Mouse (Mus musculus) olfactory bulb, adult 2 months (tissue): ENCODE measurements at regions not wholly inside any gene's neighbourhood (a gene's known extent, or its start where the extent isn't known, plus 50 kb on each side); places are given as distances from the start of the nearest gene placed in this dataset.

ENCODE experiments used
- H3K27ac ChIP-seq: fragments of 200-500 bp; 2 replicates; pipeline ENCODE4 v1.5.1; 2012; ENCODE audit warnings: low read depth, low read length; ENCODE audit not compliant: insufficient read depth
- H3K4me1 ChIP-seq: fragments of 200-500 bp; 2 replicates; pipeline ENCODE4 v1.6.1; 2012; ENCODE audit warnings: low read length; ENCODE audit not compliant: control insufficient read depth, insufficient read depth
- H3K4me3 ChIP-seq: fragments of 200-500 bp; 2 replicates; pipeline ENCODE4 v1.5.1; 2012; ENCODE audit warnings: mild to moderate bottlenecking, low read depth, low read length, moderate library complexity; ENCODE audit not compliant: insufficient read depth
- CTCF ChIP-seq: fragments of 200-500 bp; IDR thresholded peaks from 2 replicates; pipeline ENCODE4 v1.5.1; 2012; ENCODE audit warnings: low read depth, mild to moderate bottlenecking, low read length, moderate library complexity; ENCODE audit not compliant: insufficient read depth
- POLR2A ChIP-seq: fragments of 200-500 bp; IDR thresholded peaks from 2 replicates; pipeline ENCODE4 v1.6.1; 2012; ENCODE audit warnings: mild to moderate bottlenecking, low read depth, low read length, moderate library complexity; ENCODE audit not compliant: insufficient read depth
- WGBS: fragments of 180-500 bp; shearing (Covaris S2); methylation state at CpG from one replicate; pipeline ENCODE4 v1.1.7; 2018; 5-methylcytosine and 5-hydroxymethylcytosine counted together

DNA sequence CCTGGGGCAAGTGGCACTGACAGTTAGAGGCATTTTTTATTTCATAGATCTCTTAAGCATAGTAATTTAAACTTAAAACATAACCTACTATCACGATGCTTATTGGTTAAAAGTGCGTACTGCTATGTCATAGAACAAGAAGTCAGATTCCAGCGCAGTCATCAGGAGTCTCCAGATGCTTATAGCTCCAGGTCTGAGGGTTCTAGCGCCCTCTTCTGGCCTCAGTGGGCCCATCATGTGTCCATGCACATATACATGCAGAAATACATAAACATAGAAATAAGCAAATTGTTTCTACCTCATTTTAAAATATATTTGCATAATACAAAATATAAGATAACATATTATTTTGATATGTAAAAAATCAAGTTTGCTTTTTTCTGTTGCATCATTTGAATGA is 1002.8 kb upstream of the Adgrl2 start:
- WGBS, result 65% methylated on average over 4 of the region's 4 CpGs
- TF ChIP-seq POLR2A (no peak), CTCF (no peak)

DNA sequence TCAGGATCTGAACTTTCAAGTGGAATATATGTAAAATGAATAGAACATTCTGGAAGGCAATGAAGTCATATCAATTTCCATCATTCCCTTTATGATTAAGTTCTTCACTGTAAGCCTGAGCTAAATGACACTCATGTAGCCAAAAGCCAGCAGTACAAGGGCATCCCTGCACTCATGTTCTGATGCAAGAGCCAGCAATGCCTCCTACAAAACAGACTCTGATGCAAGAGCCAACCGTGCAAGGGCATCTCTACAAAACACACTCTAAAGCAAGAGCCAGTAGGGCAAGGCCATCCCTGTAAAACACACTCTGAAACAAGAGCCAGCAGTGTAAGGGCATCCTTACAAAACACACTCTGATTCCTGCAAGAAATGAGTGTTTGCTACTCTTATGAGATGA is 997.4 kb upstream of the Adgrl2 start:
- WGBS, result 93% methylated on average over 1 of the region's 1 CpGs
- TF ChIP-seq CTCF (no peak), POLR2A (no peak)

More for the DNA sequence above, 1002.8 kb upstream of the Adgrl2 start:
- Histone ChIP-seq H3K4me3 (no peak overlapping the region), H3K4me1 (no peaks in the 10 kb centered on the region), H3K27ac (no peak overlapping the region)

DNA sequence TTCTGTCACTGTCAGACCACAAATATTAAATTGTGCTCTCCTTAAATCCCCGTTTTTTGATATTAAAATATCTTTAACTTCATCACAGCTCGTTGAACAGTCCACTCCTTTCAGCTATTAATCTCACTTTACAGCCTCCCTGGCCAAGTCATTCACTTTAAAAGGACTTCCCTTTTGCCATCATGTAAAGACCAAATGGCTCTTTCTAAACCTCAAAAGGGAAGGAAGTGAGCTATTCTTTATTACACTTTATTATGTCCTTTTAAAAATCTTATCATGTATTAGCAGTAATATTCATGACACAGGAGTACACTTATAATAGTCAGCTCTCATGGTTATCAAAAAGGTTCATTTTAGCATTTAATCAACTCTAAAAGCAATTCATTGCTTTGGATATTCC is 966.6 kb upstream of the Adgrl2 start:
- WGBS, result 57% methylated on average over 2 of the region's 2 CpGs
- TF ChIP-seq POLR2A (no peak), CTCF (no peak)
- Histone ChIP-seq H3K4me1 (no peaks in the 10 kb centered on the region), H3K4me3 (no peak overlapping the region), H3K27ac (no peak overlapping the region)

More for the DNA sequence above, 997.4 kb upstream of the Adgrl2 start:
- Histone ChIP-seq H3K27ac (no peak overlapping the region), H3K4me3 (no peak overlapping the region), H3K4me1 (no peaks in the 10 kb centered on the region)

DNA sequence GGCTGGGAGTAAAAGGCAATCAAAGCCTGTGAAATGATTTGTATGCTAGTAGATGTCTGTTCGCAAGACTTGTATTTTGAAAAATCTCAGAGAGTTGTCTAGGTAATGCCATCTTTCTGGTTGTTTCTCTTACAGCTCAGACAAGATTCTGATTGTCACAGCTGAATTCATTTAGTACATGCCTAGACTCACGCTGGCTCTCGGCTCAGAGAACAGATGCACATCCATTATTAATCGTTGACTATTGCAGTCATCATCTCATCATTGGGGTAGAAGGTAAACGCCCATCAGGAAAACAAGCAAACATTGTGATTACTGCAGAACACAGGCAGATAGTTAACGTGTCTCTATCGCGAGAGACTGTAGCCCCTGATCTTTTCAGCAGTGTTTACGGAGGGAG is 945.8 kb upstream of the Adgrl2 start:
- WGBS, result 47% methylated on average over 9 of the region's 9 CpGs
- no peak overlapping the region for H3K4me3 ChIP-seq
- H3K27ac ChIP-seq, result no peak overlapping the region
- no peaks in the 10 kb centered on the region for H3K4me1 ChIP-seq
- TF ChIP-seq POLR2A (no peak), CTCF (no peak)

DNA sequence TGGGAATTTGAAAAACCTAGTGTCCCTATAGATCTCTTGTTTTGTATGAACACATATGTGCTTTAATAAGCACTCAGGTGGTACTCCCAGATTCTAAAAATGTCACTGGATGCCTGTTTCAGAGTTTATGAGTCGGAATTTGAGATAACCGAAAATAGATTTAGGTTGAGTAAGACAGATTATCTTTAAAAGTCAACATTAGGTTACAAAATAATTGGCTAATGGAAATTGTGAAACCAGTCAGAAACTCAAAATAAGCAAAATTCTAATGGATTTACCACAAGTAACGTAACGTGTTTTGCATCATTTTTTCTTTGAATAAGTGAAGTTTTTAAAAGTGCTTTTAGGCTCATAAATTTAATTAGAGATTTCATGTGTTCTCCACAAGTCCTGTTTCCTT is 944.5 kb upstream of the Adgrl2 start:
- no peaks in the 10 kb centered on the region for H3K4me1 ChIP-seq
- TF ChIP-seq POLR2A (no peak), CTCF (no peak)
- H3K27ac ChIP-seq, result no peak overlapping the region
- H3K4me3 ChIP-seq, result no peak overlapping the region
- WGBS, result 92% methylated on average over 4 of the region's 4 CpGs

DNA sequence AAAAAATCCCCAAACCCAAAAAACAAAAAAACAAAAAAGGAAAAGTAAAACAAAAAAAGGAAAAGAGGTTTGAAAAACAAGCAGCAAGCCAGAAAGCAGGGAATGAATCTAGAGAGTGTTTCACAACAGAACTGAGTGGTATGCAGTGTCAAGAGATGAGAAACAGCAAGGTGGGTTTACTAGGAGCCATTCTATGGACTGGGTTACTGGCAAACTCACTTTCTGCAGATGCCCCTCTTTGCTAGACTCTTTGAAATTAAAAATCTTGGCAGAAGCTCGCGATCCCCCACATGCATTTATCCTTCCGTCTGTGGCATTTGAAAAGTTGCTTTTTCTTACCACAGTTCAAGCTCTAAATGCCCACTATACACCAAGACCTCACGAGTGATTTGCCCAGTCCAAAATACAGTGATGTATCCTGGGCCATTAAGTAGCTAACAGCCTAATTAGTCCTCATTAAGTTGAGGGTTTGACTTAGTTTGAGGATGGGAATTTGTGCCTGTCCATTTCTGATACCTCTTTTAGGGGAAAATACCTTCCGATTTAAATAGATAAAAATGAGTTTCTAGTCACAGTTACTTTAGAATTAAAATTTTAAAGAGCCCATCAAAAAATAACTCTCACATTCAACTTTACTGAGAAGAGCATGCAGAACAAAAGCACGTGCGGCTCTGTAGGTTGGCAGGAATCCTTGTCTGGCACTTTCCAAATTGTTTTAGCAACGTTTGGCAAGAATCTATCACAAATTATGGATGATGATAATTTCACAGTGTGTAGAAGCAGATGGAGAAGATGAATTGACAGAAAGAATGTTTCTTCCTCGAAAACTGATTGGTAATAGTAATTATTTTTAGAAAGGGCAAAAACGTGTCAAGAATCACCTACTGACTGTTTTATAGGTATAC is 938.4 kb upstream of the Adgrl2 start:
- WGBS, result 39% methylated on average over 10 of the region's 10 CpGs
- TF ChIP-seq POLR2A, result no peak
- TF ChIP-seq CTCF, result no peak
- H3K27ac ChIP-seq, result no peak overlapping the region

DNA sequence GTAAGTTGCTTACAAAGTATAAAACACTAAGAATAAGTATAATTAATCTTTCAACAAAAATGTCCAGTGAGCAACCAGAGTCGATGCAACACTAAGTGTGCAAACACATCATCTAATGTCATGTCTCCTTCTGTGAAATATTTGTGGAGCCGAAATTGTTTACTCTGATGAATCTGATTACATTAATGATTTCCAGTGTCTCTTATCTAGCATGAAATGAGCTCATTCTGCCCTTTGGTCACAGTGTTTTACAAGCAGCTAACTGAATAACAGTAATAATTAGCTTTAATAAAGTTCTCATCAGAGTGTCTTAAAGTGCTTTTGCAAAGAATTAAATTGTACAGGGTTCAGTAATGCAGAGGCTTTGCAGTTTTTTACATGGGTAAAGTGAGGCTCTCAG is 929.9 kb upstream of the Adgrl2 start:
- 88% methylated on average over 2 of the region's 2 CpGs for WGBS
- TF ChIP-seq CTCF (no peak), POLR2A (no peak)
- H3K4me3 ChIP-seq, result no peak overlapping the region
- H3K27ac ChIP-seq, result no peak overlapping the region
- no peaks in the 10 kb centered on the region for H3K4me1 ChIP-seq

More for the DNA sequence above, 938.4 kb upstream of the Adgrl2 start:
- H3K4me3 ChIP-seq, result no peak overlapping the region
- H3K4me1 ChIP-seq, result no peaks in the 10 kb centered on the region

DNA sequence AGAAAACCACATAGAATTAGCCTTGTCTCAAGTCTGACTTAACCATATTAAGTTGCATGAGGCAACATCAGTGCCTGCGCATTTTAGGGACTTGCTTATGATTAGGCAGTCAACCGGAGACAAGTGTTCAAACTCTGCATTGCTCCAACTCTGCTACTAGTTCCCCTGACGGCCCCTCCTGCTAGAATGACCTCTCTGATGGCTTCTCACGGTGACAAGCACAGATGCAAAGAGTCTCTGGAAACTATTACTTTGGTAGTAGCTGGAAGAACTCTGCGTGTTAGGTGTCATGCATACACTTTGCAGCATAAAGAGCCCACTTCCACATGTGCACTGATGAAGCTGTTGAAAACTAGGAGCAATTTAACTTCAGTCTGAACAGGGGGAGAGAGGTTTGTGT is 927.8 kb upstream of the Adgrl2 start:
- no peak overlapping the region for H3K4me3 ChIP-seq
- no peak overlapping the region for H3K27ac ChIP-seq
- no peak for TF ChIP-seq POLR2A
- 67% methylated on average over 5 of the region's 5 CpGs for WGBS
- no peaks in the 10 kb centered on the region for H3K4me1 ChIP-seq

DNA sequence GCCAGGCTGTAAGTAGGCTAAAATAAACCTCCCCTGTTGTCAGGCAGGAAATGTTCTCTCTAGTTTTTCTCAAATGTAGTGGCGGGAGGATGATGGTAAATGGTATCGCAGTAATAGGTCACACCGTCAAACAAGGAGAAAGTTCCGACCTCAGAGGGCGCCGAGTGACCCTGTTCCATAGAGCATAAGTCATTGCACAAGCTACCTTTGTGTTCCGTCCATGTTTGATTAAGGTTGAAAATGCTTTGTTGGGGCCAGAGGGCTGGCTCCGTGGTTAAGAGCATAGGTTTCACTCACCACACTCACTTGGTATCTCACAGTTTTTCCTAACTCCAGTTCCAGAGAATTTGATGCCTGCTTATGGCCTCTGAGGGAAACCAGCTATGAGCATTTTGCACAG is 920.4 kb upstream of the Adgrl2 start:
- WGBS, result 92% methylated on average over 8 of the region's 8 CpGs
- H3K4me1 ChIP-seq, result no peaks in the 10 kb centered on the region
- TF ChIP-seq POLR2A, result no peak
- no peak for TF ChIP-seq CTCF
- no peak overlapping the region for H3K27ac ChIP-seq
- H3K4me3 ChIP-seq, result no peak overlapping the region
